Mouse (Mus musculus): ENCODE results near the gene Hipk1. TPM values are rescaled to one million over a fixed set of nuclear protein-coding genes. Genes with fewer than 3 reads are reported as not detected.

Gene Hipk1
- polyA plus RNA-seq (2012; rRNA removed), result 26.1 and 27.7 TPM in 2 replicates

DNA sequence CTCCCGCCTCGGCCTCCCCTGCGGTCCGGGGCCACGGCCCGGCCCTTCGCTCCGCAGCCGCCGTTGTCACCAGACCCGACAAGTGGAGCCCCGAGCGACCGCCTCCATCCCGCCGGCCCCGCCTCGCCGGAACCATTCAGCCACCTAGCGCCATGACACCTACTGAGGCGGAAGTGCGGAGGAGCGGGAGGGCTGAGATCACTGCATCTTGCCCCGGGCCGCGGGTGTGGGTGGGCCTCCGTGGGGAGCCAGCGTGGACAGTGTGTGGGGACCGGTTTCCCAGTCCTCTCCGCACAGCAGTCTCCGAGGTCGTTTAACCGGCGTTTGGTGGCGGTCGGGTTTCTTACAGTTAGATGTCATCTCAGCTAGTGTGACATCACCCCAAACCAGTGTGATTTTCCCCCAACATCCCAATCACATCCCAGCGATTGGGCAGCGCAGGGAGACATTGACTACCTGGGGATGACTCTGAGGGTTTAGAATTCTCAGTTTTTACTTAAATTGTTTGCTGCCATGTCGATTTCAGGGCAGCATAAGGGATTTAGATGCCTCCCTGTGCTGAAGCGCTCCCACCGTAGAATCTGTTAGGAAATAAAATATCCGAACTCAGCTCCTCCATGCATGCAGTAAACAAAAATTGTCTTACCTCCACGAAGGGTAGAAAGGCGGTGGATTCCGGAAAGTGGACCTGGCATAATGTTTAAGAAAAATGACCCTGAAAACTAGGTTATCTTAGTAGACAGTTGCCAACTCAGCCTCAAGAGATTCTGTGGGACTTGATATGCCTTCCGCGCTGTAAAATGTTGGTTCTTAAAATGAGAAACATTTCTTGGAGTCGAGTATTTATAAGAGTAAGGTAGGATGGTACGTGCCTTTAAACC lies at the start of gene Hipk1:
Hipk1 (minus strand) TSS at position 334 of the 881 bp plus-strand sequence.

DNA sequence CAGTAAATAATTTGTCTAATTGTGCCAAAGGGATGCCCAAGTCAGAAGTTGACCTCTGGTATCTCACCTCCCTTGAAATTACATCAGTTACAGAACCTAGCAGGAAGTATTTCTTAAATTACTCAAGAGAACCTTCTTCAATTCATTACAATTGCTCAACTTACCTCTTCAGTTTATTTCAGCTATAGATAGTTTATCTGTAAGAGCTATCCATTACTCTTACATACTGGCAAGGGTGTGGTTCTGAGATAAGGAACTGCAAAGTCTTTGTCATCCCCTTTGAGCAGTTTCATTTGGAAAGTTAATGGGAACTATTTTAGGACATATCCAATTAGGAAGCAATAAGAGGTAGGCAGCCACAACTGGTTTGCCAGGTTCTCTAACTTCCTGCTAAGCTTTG lies 41.1 kb upstream of the Hipk1 start, which contains the start of gene Bcl2l15:
Bcl2l15 (plus strand) TSS at position 176 of the 400 bp plus-strand sequence.

DNA sequence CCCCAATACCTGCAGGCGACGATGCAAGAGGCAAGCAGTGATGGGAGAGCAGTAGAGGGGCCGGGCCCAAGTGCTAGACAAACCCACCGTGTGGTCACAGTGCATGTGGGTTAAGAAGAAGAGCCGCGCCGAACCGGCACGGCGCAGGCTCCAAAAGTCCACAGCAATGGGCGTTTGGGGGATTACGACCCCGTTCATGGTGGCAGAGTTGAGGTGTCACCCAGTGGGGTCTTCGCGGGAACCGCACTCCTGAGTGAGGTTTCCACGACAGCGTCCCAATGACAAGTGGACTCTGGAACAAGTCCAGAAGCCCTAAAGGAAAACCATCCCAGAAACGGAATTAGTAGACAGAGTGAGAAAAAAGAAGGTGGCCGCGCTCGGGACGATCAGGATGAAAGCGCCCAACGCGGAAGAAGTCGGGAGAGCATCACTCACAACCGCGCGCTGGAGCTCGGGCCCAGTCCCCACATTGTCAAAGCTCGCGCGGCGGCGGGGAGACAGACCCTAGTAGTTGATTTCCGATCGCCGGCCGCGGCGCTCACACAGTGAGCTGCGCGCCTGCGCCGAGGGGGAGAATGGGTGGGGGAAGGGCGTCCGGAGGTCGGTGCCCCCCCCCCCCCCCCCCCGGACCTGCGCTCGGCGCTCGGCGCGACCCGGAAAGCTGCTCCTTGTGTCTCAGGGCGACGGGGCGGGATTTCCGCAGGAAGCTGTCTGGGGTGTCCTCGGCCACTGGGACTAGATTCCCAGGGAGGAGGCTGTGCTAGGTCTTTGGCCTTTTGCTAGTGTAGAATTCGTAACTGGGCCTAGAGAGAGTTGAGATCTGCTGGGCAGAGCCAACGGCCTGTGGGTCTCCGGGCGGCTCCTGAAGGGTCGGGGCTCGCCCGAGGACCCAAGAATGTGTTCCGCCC lies 17.8 kb upstream of the Hipk1 start, which contains the start of the genes Dclre1b, Ap4b1 and Gm43064:
Dclre1b (minus strand) TSS at position 554 of the 908 bp plus-strand sequence.
Ap4b1 (plus strand) TSS at position 630 of the 908 bp plus-strand sequence.
Gm43064 (plus strand) TSS at position 683 of the 908 bp plus-strand sequence.

DNA sequence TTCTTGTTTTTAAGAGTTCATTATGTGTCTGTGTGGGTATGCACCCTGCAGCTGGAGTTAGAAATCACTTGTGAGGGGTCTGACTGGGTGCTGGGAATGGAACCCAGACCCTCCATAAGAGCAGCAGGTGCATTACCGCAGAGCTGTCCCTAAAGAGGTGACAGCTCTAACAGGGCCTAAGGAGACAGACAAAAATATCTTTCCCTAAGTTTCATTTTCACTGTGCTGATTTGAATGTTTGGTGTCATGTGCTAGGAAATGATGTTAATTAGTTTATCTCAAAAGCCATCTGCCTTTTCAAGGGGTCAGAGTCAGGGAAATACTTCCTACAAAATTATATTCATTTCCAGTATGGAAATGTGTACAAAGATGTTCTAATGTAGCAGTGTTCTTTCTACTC lies 52.0 kb downstream of the Hipk1 start, which contains the start of gene Gm10964:
Gm10964 (plus strand) TSS at position 38 of the 400 bp plus-strand sequence.

DNA sequence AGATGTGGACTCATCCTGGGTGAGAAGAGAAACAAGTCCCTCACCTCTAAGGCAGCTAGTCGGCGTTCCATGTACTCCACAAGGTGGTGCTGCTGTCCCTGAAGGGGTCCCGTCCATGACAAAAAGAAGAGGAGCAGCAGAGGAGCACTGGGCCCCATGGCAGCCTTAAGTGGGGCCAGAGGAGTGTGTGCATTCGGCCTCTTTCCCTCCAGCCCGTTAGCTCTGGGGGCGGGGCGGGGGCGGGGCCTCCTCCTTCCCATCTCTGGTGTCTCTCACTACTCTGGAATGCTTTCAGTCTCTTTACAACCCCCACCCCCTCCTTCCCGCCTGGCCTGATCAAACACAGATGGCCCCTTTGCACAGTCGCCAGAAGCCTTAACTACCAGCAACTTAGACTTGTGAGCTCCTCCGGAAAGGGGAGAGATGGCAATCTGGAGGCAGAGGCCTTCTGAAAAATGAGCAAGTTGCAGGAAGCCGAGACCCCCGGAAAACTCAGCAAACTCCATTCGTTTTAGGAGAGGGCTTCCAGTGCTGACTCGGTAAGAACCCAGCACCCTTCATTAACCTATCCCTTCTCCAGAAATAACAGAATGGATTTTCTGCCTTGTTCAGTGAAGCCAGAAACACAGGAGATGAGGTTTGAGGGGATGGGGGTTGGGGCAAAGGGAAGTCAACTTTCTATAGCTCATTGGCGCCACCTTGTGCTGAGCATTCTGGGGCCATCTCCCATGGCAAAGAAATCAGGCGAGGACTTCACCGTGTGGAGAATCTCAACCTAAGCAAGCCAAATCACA lies 53.4 kb downstream of the Hipk1 start, which contains the start of gene Olfml3:
Olfml3 (minus strand) TSS at position 224 of the 794 bp plus-strand sequence.

Other genes starting within 250 kb of the Hipk1 start
- gene Syt6, start 216.3 kb downstream of the Hipk1 start, polyA plus RNA-seq (2012; rRNA removed), result 18.7 and 25.7 TPM in 2 replicates
- 0.05 TPM in 1 of 2 replicates, not detected in the other for gene Atg4a-ps, start 145.5 kb downstream of the Hipk1 start, polyA plus RNA-seq (2012; rRNA removed)
- gene Olfml3, start 53.6 kb downstream of the Hipk1 start, polyA plus RNA-seq (2012; rRNA removed), result 4.0 and 7.3 TPM in 2 replicates
- not detected in 2 replicates for gene Gm10964, start 52.2 kb downstream of the Hipk1 start, polyA plus RNA-seq (2012; rRNA removed)
- gene Dclre1b, start 17.9 kb upstream of the Hipk1 start, polyA plus RNA-seq (2012; rRNA removed), result 8.3 and 8.9 TPM in 2 replicates
- 22.8 and 23.6 TPM in 2 replicates for gene Ap4b1, start 18.0 kb upstream of the Hipk1 start, polyA plus RNA-seq (2012; rRNA removed)
- gene Gm43064, start 18.0 kb upstream of the Hipk1 start, polyA plus RNA-seq (2012; rRNA removed), result 0.17 and 0.36 TPM in 2 replicates
- gene Bcl2l15, start 41.0 kb upstream of the Hipk1 start, polyA plus RNA-seq (2012; rRNA removed), result 1.9 TPM in 2 replicates
- gene Ptpn22, start 68.2 kb upstream of the Hipk1 start, polyA plus RNA-seq (2012; rRNA removed), result 0.27 and 0.60 TPM in 2 replicates
- gene Rsbn1, start 122.6 kb upstream of the Hipk1 start, polyA plus RNA-seq (2012; rRNA removed), result 16.7 and 16.8 TPM in 2 replicates
- gene Phtf1, start 176.5 kb upstream of the Hipk1 start, polyA plus RNA-seq (2012; rRNA removed), result 21.2 and 22.6 TPM in 2 replicates

Measured in central nervous system, embryonic 18 days (tissue).